In the genomic region with DNA sequence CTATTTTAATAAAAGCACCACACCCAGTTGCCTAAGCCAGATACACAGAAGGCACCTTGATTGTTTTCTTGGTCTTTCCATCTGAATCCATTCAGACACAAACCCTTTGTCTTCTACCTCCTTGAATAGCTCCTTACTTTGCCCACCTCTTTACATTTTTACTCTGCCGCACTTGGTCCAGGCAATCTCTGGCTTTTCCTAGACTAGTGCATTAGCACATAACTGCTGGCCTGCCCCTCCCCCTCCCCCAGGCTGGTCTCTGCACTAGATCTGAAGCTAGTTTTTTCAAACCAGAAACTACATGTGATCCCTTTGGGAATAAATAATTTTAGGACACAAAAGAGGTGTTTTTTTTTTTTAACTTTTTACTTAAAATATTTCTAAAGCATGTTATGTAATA, we compare ENCODE assay signal across 15 mouse cellular contexts. TPM values are rescaled to one million over a fixed set of nuclear protein-coding genes. Genes with fewer than 3 reads are reported as not detected.
A peak's percentile ranks its signal among the peaks of the same experiment; 100 is the strongest.
DNase-seq lines count a peak whose midpoint lies in the region; ATAC-seq lines count a peak whose summit lies in the region.
"Had no signal": no experiment of that assay in that cellular context is flagged by ENCODE, and none has a peak within 500 bp of the region (broad histone marks: within the 10 kb centered on the region; RNA-seq: fewer than 3 reads in every experiment).

No protein-coding gene starts in this region.

- H3K36me3 ChIP-seq in forebrain, embryonic 14.5 days (ENCODE audit: control insufficient read depth, insufficient read depth, low read length), result peaks cover 5% of the 10 kb centered on the region; the same call in 1 of the 2 replicates
- 0 out of 2 replicates have a peak, but pooled peaks cover 13% of the 10 kb centered on the region for H3K36me3 ChIP-seq in forebrain, embryonic 13.5 days (ENCODE audit: poor library complexity, severe bottlenecking)
- 0 out of 2 replicates have a peak, but pooled peaks cover 5% of the 10 kb centered on the region for H3K36me3 ChIP-seq in neural tube, embryonic 15.5 days

- ATAC-seq in forebrain, embryonic 14.5 days, result no peak
- no peak for ATAC-seq in forebrain, embryonic 13.5 days
- no peak for ATAC-seq in neural tube, embryonic 15.5 days (ENCODE audit: low FRiP score)
- ATAC-seq: CD4-positive, CD25-positive, alpha-beta regulatory T cell, adult 4 months had no signal

- H3K27ac ChIP-seq in forebrain, embryonic 14.5 days (ENCODE audit: low read depth, low read length), result no peak overlapping the region
- no peak overlapping the region for H3K27ac ChIP-seq in forebrain, embryonic 13.5 days
- no peak overlapping the region for H3K27ac ChIP-seq in neural tube, embryonic 15.5 days (replicated peaks)
- H3K27ac ChIP-seq: embryonic facial prominence, embryonic 12.5 days; limb, embryonic 12.5 days had no signal

- H3K27me3 ChIP-seq in forebrain, embryonic 14.5 days (replicated peaks; ENCODE audit: control insufficient read depth, insufficient read depth, low read length), result no peaks in the 10 kb centered on the region
- no peaks in the 10 kb centered on the region for H3K27me3 ChIP-seq in forebrain, embryonic 13.5 days
- H3K27me3 ChIP-seq in neural tube, embryonic 15.5 days (replicated peaks), result no peaks in the 10 kb centered on the region
- H3K27me3 ChIP-seq: embryonic facial prominence, embryonic 12.5 days; limb, embryonic 12.5 days had no signal

- H3K9ac ChIP-seq in forebrain, embryonic 14.5 days (ENCODE audit: low read length), result no peak overlapping the region
- H3K9ac ChIP-seq in forebrain, embryonic 13.5 days, result no peak overlapping the region
- H3K9ac ChIP-seq in neural tube, embryonic 15.5 days (replicated peaks), result no peak overlapping the region
- H3K9ac ChIP-seq: embryonic facial prominence, embryonic 12.5 days; limb, embryonic 12.5 days had no signal

- peaks cover 18% of the 10 kb centered on the region for H3K4me1 ChIP-seq in forebrain, embryonic 14.5 days (ENCODE audit: control insufficient read depth, insufficient read depth, low read length)
- peaks cover 26% of the 10 kb centered on the region for H3K4me1 ChIP-seq in forebrain, embryonic 13.5 days
- peaks cover 25% of the 10 kb centered on the region for H3K4me1 ChIP-seq in neural tube, embryonic 15.5 days
- H3K4me1 ChIP-seq: embryonic facial prominence, embryonic 12.5 days; limb, embryonic 12.5 days had no signal

- H3K4me2 ChIP-seq in forebrain, embryonic 14.5 days (ENCODE audit: low read length), result no peak overlapping the region
- no peak overlapping the region for H3K4me2 ChIP-seq in forebrain, embryonic 13.5 days
- no peak overlapping the region for H3K4me2 ChIP-seq in neural tube, embryonic 15.5 days
- H3K4me2 ChIP-seq: embryonic facial prominence, embryonic 12.5 days; limb, embryonic 12.5 days had no signal

- H3K9me3 ChIP-seq in forebrain, embryonic 14.5 days (replicated peaks; ENCODE audit: control insufficient read depth, low read length), result no peaks in the 10 kb centered on the region
- H3K9me3 ChIP-seq in forebrain, embryonic 13.5 days (replicated peaks), result no peaks in the 10 kb centered on the region
- no peaks in the 10 kb centered on the region for H3K9me3 ChIP-seq in neural tube, embryonic 15.5 days (replicated peaks)
- H3K9me3 ChIP-seq: embryonic facial prominence, embryonic 12.5 days; limb, embryonic 12.5 days had no signal

- H3K4me3 ChIP-seq in forebrain, embryonic 14.5 days (ENCODE audit: low read depth, low read length), result no peak overlapping the region
- no peak overlapping the region for H3K4me3 ChIP-seq in forebrain, embryonic 13.5 days
- H3K4me3 ChIP-seq in neural tube, embryonic 15.5 days (replicated peaks), result no peak overlapping the region
- H3K4me3 ChIP-seq: embryonic facial prominence, embryonic 12.5 days; limb, embryonic 12.5 days had no signal

- peak; percentile 6 for DNase-seq in forebrain, embryonic 14.5 days (ENCODE audit: low spot score)
- DNase-seq in kidney, postnatal 4 days, result peak; percentile 43 to 58
- no peak for DNase-seq in kidney, adult 18-20 months
- DNase-seq in right cerebral cortex, postnatal 10 days (ENCODE audit: low spot score in 2 of 2), result peak; percentile 38 to 50
- no peak for DNase-seq in right cerebral cortex, postnatal 25 days
- DNase-seq: gastrocnemius, postnatal 14 days; lung, postnatal 4 days had no signal

- WGBS in forebrain, embryonic 14.5 days, result 62% methylated on average over 1 of the region's 1 CpGs
- WGBS in forebrain, embryonic 13.5 days, result 56% methylated on average over 1 of the region's 1 CpGs
- WGBS in neural tube, embryonic 15.5 days, result 77% methylated on average over 1 of the region's 1 CpGs

RNA-seq across cellular contexts. Expression of a gene that starts 37.2 kb away (rescaled TPM):
- polyA plus RNA-seq in forebrain, embryonic 14.5 days (2014; fragmentation: Nextera tagmentation; extraction: Ambion mirVana), result 34.1 and 48.5 TPM in 2 replicates
- polyA plus RNA-seq in forebrain, embryonic 13.5 days (2015; fragmentation: Nextera tagmentation; extraction: Ambion mirVana), result 51.1 and 52.0 TPM in 2 replicates
- polyA plus RNA-seq in neural tube, embryonic 15.5 days (2015; fragmentation: Nextera tagmentation; extraction: Ambion mirVana), result 43.1 and 43.9 TPM in 2 replicates

RNA-seq across cellular contexts. Expression of a gene that starts 58.2 kb away (rescaled TPM):
- polyA plus RNA-seq in forebrain, embryonic 14.5 days (2014; fragmentation: Nextera tagmentation; extraction: Ambion mirVana), result 0.41 TPM in 1 of 2 replicates, not detected in the other
- polyA plus RNA-seq in forebrain, embryonic 13.5 days (2015; fragmentation: Nextera tagmentation; extraction: Ambion mirVana), result not detected in 2 replicates
- polyA plus RNA-seq in neural tube, embryonic 15.5 days (2015; fragmentation: Nextera tagmentation; extraction: Ambion mirVana), result 0.31 TPM in 1 of 2 replicates, not detected in the other
- polyA plus RNA-seq: CD4-positive, CD25-positive, alpha-beta regulatory T cell, adult 4 months; embryonic facial prominence, embryonic 12.5 days; forebrain, embryonic 11.5 days; heart, postnatal 0 days; limb, embryonic 12.5 days; midbrain, postnatal 0 days had no signal

Comparison
In these comparisons a context has a peak if more than half of its experiments do, and no peak if none do; other contexts are left out.
1. DNase-seq: peak in forebrain, embryonic 14.5 days (single experiment), kidney, postnatal 4 days (2 of 2) and right cerebral cortex, postnatal 10 days (2 of 2); none in kidney, adult 18-20 months (single experiment) and right cerebral cortex, postnatal 25 days (single experiment).